Mouse (Mus musculus): ENCODE results near the gene Utrn. TPM values are rescaled to one million over a fixed set of nuclear protein-coding genes. Genes with fewer than 3 reads are reported as not detected.

Gene Utrn
- polyA plus RNA-seq, 1 experiment from 2014 or later: 78.8 TPM

- Histone ChIP-seq H3K9me3 (no peaks in the 10 kb centered on the region), H3K4me3 (no peak overlapping the region), H3K27ac (no peak overlapping the region), H3K36me3 (peaks cover 20% of the 10 kb centered on the region), H3K9ac (no peak overlapping the region), H3K27me3 (no peaks in the 10 kb centered on the region), H3K4me2 (no peak overlapping the region), H3K4me1 (0 out of 2 replicates have a peak, but pooled peaks cover 4% of the 10 kb centered on the region)
- ATAC-seq (ENCODE audit: borderline replicate concordance, extremely low read depth, low FRiP score, low TSS enrichment): no peak
- 58% methylated on average over 14 of the region's 14 CpGs for WGBS
Measured at GRCm38 (mm10) chr10:12724247-12725001, 144.7 kb downstream of the Utrn start.

- H3K27me3 ChIP-seq: no peaks in the 10 kb centered on the region
- no peak overlapping the region for H3K9ac ChIP-seq
- H3K9me3 ChIP-seq: no peaks in the 10 kb centered on the region
- H3K4me3 ChIP-seq: no peak overlapping the region
- H3K36me3 ChIP-seq: peaks cover 27% of the 10 kb centered on the region
- H3K4me1 ChIP-seq: 0 out of 2 replicates have a peak, but pooled peaks cover 4% of the 10 kb centered on the region
- 58% methylated on average over 3 of the region's 3 CpGs for WGBS
- no peak for ATAC-seq (ENCODE audit: borderline replicate concordance, extremely low read depth, low FRiP score, low TSS enrichment)
- H3K4me2 ChIP-seq: no peak overlapping the region
- no peak overlapping the region for H3K27ac ChIP-seq
Measured at GRCm38 (mm10) chr10:12723269-12723668, 145.9 kb downstream of the Utrn start.

GRCm38 (mm10) chr10:12722111-12722510 is 147.1 kb downstream of the Utrn start:
- ATAC-seq (ENCODE audit: borderline replicate concordance, extremely low read depth, low FRiP score, low TSS enrichment): no peak
- Histone ChIP-seq H3K4me1 (0 out of 2 replicates have a peak, but pooled peaks cover 4% of the 10 kb centered on the region), H3K36me3 (peaks cover 25% of the 10 kb centered on the region), H3K9ac (no peak overlapping the region), H3K4me3 (no peak overlapping the region), H3K9me3 (no peaks in the 10 kb centered on the region), H3K4me2 (no peak overlapping the region), H3K27me3 (no peaks in the 10 kb centered on the region), H3K27ac (no peak overlapping the region)
- WGBS: 95% methylated on average over 2 of the region's 2 CpGs

GRCm38 (mm10) chr10:12718386-12718785 is 150.8 kb downstream of the Utrn start:
- peaks cover 29% of the 10 kb centered on the region for H3K36me3 ChIP-seq

GRCm38 (mm10) chr10:12717381-12717780 is 151.8 kb downstream of the Utrn start:
- Histone ChIP-seq H3K4me1 (peaks cover 6% of the 10 kb centered on the region; the same call in 1 of the 2 replicates), H3K9ac (no peak overlapping the region), H3K27me3 (no peaks in the 10 kb centered on the region), H3K9me3 (no peaks in the 10 kb centered on the region), H3K27ac (no peak overlapping the region), H3K4me3 (no peak overlapping the region), H3K4me2 (no peak overlapping the region), H3K36me3 (peaks cover 34% of the 10 kb centered on the region)
- WGBS: 69% methylated on average over 3 of the region's 3 CpGs
- ATAC-seq (ENCODE audit: borderline replicate concordance, extremely low read depth, low FRiP score, low TSS enrichment): no peak

More at GRCm38 (mm10) chr10:12718386-12718785, 150.8 kb downstream of the Utrn start:
- no peak for ATAC-seq (ENCODE audit: borderline replicate concordance, extremely low read depth, low FRiP score, low TSS enrichment)
- WGBS: 85% methylated on average over 8 of the region's 8 CpGs
- Histone ChIP-seq H3K4me2 (no peak overlapping the region), H3K27ac (no peak overlapping the region), H3K4me3 (no peak overlapping the region), H3K9me3 (no peaks in the 10 kb centered on the region), H3K4me1 (peaks cover 6% of the 10 kb centered on the region; the same call in 1 of the 2 replicates), H3K27me3 (no peaks in the 10 kb centered on the region), H3K9ac (no peak overlapping the region)

GRCm38 (mm10) chr10:12716657-12717327 is 152.4 kb downstream of the Utrn start:
- peaks cover 34% of the 10 kb centered on the region for H3K36me3 ChIP-seq
- H3K4me1 ChIP-seq: peaks cover 6% of the 10 kb centered on the region; the same call in 1 of the 2 replicates
- H3K4me2 ChIP-seq: no peak overlapping the region
- no peaks in the 10 kb centered on the region for H3K9me3 ChIP-seq
- H3K27ac ChIP-seq: 0 out of 2 replicates have a peak overlapping the region, but pooled peaks have one; percentile 29
- H3K4me3 ChIP-seq: no peak overlapping the region
- ATAC-seq (ENCODE audit: borderline replicate concordance, extremely low read depth, low FRiP score, low TSS enrichment): no peak
- 56% methylated on average over 5 of the region's 5 CpGs for WGBS
- H3K9ac ChIP-seq: no peak overlapping the region
- no peaks in the 10 kb centered on the region for H3K27me3 ChIP-seq

GRCm38 (mm10) chr10:12713236-12713855 is 155.8 kb downstream of the Utrn start:
- Histone ChIP-seq H3K36me3 (peaks cover 27% of the 10 kb centered on the region), H3K27me3 (no peaks in the 10 kb centered on the region), H3K9me3 (no peaks in the 10 kb centered on the region), H3K9ac (no peak overlapping the region), H3K27ac (no peak overlapping the region), H3K4me2 (no peak overlapping the region), H3K4me1 (peaks cover 6% of the 10 kb centered on the region; the same call in 1 of the 2 replicates), H3K4me3 (no peak overlapping the region)
- ATAC-seq (ENCODE audit: borderline replicate concordance, extremely low read depth, low FRiP score, low TSS enrichment): no peak
- 95% methylated on average over 14 of the region's 14 CpGs for WGBS

- ATAC-seq (ENCODE audit: borderline replicate concordance, extremely low read depth, low FRiP score, low TSS enrichment): no peak
- Histone ChIP-seq H3K4me2 (no peak overlapping the region), H3K36me3 (peaks cover 31% of the 10 kb centered on the region), H3K9me3 (no peaks in the 10 kb centered on the region), H3K9ac (no peak overlapping the region), H3K27ac (no peak overlapping the region), H3K4me3 (no peak overlapping the region), H3K4me1 (0 out of 2 replicates have a peak, but pooled peaks cover 2% of the 10 kb centered on the region), H3K27me3 (no peaks in the 10 kb centered on the region)
- WGBS: 73% methylated on average over 11 of the region's 11 CpGs
Measured at GRCm38 (mm10) chr10:12711332-12711831, 157.8 kb downstream of the Utrn start.

GRCm38 (mm10) chr10:12706516-12706915 is 162.6 kb downstream of the Utrn start:
- no peak overlapping the region for H3K27ac ChIP-seq
- no peak for ATAC-seq (ENCODE audit: borderline replicate concordance, extremely low read depth, low FRiP score, low TSS enrichment)
- H3K9me3 ChIP-seq: no peaks in the 10 kb centered on the region
- H3K4me1 ChIP-seq: 0 out of 2 replicates have a peak, but pooled peaks cover 4% of the 10 kb centered on the region
- H3K4me3 ChIP-seq: no peak overlapping the region
- H3K36me3 ChIP-seq: 0 out of 2 replicates have a peak, but pooled peaks cover 13% of the 10 kb centered on the region
- no peaks in the 10 kb centered on the region for H3K27me3 ChIP-seq
- WGBS: 86% methylated on average over 2 of the region's 2 CpGs
- no peak overlapping the region for H3K4me2 ChIP-seq
- H3K9ac ChIP-seq: no peak overlapping the region

GRCm38 (mm10) chr10:12705990-12706389 is 163.2 kb downstream of the Utrn start:
- WGBS: 59% methylated on average over 1 of the region's 1 CpGs
- no peak overlapping the region for H3K4me3 ChIP-seq
- H3K4me2 ChIP-seq: no peak overlapping the region
- ATAC-seq (ENCODE audit: borderline replicate concordance, extremely low read depth, low FRiP score, low TSS enrichment): no peak
- no peak overlapping the region for H3K27ac ChIP-seq
- H3K36me3 ChIP-seq: 0 out of 2 replicates have a peak, but pooled peaks cover 13% of the 10 kb centered on the region
- 0 out of 2 replicates have a peak, but pooled peaks cover 6% of the 10 kb centered on the region for H3K4me1 ChIP-seq
- no peak overlapping the region for H3K9ac ChIP-seq
- no peaks in the 10 kb centered on the region for H3K9me3 ChIP-seq
- H3K27me3 ChIP-seq: no peaks in the 10 kb centered on the region

- Histone ChIP-seq H3K36me3 (0 out of 2 replicates have a peak, but pooled peaks cover 7% of the 10 kb centered on the region), H3K27me3 (no peaks in the 10 kb centered on the region), H3K27ac (no peak overlapping the region), H3K9ac (no peak overlapping the region), H3K4me2 (no peak overlapping the region), H3K4me1 (0 out of 2 replicates have a peak, but pooled peaks cover 6% of the 10 kb centered on the region), H3K4me3 (no peak overlapping the region), H3K9me3 (no peaks in the 10 kb centered on the region)
- ATAC-seq (ENCODE audit: borderline replicate concordance, extremely low read depth, low FRiP score, low TSS enrichment): no peak
- 38% methylated on average over 1 of the region's 1 CpGs for WGBS
Measured at GRCm38 (mm10) chr10:12704290-12704689, 164.9 kb downstream of the Utrn start.
